Mouse (Mus musculus): ENCODE measurements at regions not wholly inside any gene's neighbourhood (a gene's known extent, or its start where the extent isn't known, plus 50 kb on each side); places are given as distances from the start of the nearest gene placed in this dataset.

DNA sequence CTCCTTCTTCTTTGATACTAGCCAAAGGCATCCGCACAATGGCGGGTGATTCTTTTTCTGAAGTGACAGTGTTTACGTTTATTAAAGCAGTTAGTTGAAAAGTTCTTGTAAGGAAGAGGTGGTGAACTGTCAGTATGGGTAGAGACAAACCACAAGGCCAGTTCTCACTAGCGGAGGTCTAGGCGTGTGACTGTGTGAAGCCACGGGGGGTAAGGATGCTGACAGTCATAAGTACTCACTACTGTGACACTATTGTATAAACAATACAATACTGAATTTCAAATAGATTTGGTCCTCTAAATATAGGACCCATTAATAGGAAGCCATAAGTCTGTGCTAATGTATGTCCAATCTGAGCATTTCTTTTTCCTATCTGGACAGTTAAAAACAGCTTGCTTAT lies 161.9 kb downstream of the Cxcl12 start:
- no peak for TF ChIP-seq CTCF (IDR thresholded peaks at IDR 0.05; ENCODE audit: low read depth, low read length)
- TF ChIP-seq POLR2A (IDR thresholded peaks at IDR 0.05; ENCODE audit: borderline replicate concordance, low read depth, low read length): no peak
